Mouse (Mus musculus) MEL (cell line): Measurements from ENCODE around the gene Gm21973. TPM values are rescaled to one million over a fixed set of nuclear protein-coding genes. Genes with fewer than 3 reads are reported as not detected.

Experiments used
- DNase-seq: peaks from one replicate; pipeline ENCODE4 v3.0.0; 2011; ENCODE audit warnings: low read depth, low spot score
- H3K27ac ChIP-seq: 2 replicates; pipeline ENCODE4 v1.5.1; 2012; ENCODE audit warnings: low read depth, mild to moderate bottlenecking, control low read depth, low read length, moderate library complexity; ENCODE audit not compliant: control insufficient read depth
- H3K27me3 ChIP-seq, 2 experiments: fragments of 150-350 bp in 1 of 2; sonication (generic) in 1 of 2; 2 replicates each; pipeline ENCODE4 v1.6.1; 2012; ENCODE audit warnings: low read length in 2 of 2, mild to moderate bottlenecking in 2 of 2, improper control_type of control experiment in 1 of 2, moderate library complexity in 1 of 2; ENCODE audit not compliant: insufficient read depth in 2 of 2, control insufficient read depth in 1 of 2
- H3K36me3 ChIP-seq, 2 experiments: 2 replicates each; pipeline ENCODE4 v1.6.1; 2012 to 2014; ENCODE audit warnings: low read length in 2 of 2, improper control_type of control experiment in 1 of 2, inconsistent platforms in 1 of 2, mild to moderate bottlenecking in 1 of 2; ENCODE audit not compliant: insufficient read depth in 2 of 2, control insufficient read depth in 1 of 2
- H3K4me1 ChIP-seq, 2 experiments: fragments of 150-350 bp in 1 of 2; sonication (generic) in 1 of 2; 2 replicates each; pipeline ENCODE4 v1.6.1; 2012; ENCODE audit warnings: low read length in 2 of 2, improper control_type of control experiment in 1 of 2, mild to moderate bottlenecking in 1 of 2; ENCODE audit not compliant: insufficient read depth in 2 of 2, control insufficient read depth in 1 of 2
- H3K4me3 ChIP-seq, 2 experiments: fragments of 150-350 bp in 1 of 2; sonication (generic) in 1 of 2; 2 replicates each; pipeline ENCODE4 v1.5.1; 2012; ENCODE audit warnings: low read depth in 2 of 2, low read length in 2 of 2, mild to moderate bottlenecking in 2 of 2, moderate library complexity in 2 of 2, control low read depth in 1 of 2, improper control_type of control experiment in 1 of 2; ENCODE audit not compliant: control insufficient read depth in 1 of 2, insufficient read depth in 1 of 2
- H3K79me2 ChIP-seq: 2 replicates; pipeline ENCODE4 v1.6.1; 2012; ENCODE audit warnings: mild to moderate bottlenecking, low read length, moderate library complexity; ENCODE audit not compliant: control insufficient read depth, poor library complexity, insufficient read depth
- H3K9ac ChIP-seq: 2 replicates; pipeline ENCODE4 v1.6.1; 2012; ENCODE audit warnings: low read depth, mild to moderate bottlenecking, control low read depth, low read length, moderate library complexity; ENCODE audit not compliant: control insufficient read depth, poor library complexity, severe bottlenecking
- H3K9me3 ChIP-seq: fragments of 150-350 bp; sonication (generic); replicated peaks from 2 replicates; pipeline ENCODE4 v1.6.1; 2012; ENCODE audit warnings: mild to moderate bottlenecking, low read length, improper control_type of control experiment, moderate library complexity; ENCODE audit not compliant: insufficient read depth
- CHD1 ChIP-seq: IDR thresholded peaks from 2 replicates; pipeline ENCODE4 v1.6.1; 2012; ENCODE audit warnings: low read depth, mild to moderate bottlenecking, inconsistent platforms, low read length, improper control_type of control experiment
- CHD2 ChIP-seq: IDR thresholded peaks from 2 replicates; pipeline ENCODE4 v1.6.1; 2011; ENCODE audit warnings: low read length, improper control_type of control experiment
- ELF1 ChIP-seq: IDR thresholded peaks from 2 replicates; pipeline ENCODE4 v1.6.1; 2014; ENCODE audit warnings: low read depth, mild to moderate bottlenecking, inconsistent platforms, low read length, improper control_type of control experiment, moderate library complexity
- EP300 ChIP-seq, 2 experiments: IDR thresholded peaks; 2 replicates each; pipeline ENCODE4 v1.6.1; 2011; ENCODE audit warnings: improper control_type of control experiment in 2 of 2, low read length in 2 of 2, low read depth in 1 of 2, mild to moderate bottlenecking in 1 of 2
- GABPA ChIP-seq: IDR thresholded peaks from 2 replicates; pipeline ENCODE4 v1.6.1; 2012; ENCODE audit warnings: low read depth, mild to moderate bottlenecking, inconsistent platforms, low read length, improper control_type of control experiment, moderate library complexity
- GATA1 ChIP-seq: IDR thresholded peaks from 2 replicates; pipeline ENCODE4 v1.6.1; 2011; ENCODE audit warnings: low read depth, low read length, improper control_type of control experiment
- JUND ChIP-seq: IDR thresholded peaks from 2 replicates; pipeline ENCODE4 v1.6.1; 2011; ENCODE audit warnings: low read depth, mild to moderate bottlenecking, improper control_type of control experiment, low read length
- MAFK ChIP-seq: IDR thresholded peaks from 2 replicates; pipeline ENCODE4 v1.6.1; 2011; ENCODE audit warnings: low read depth, mild to moderate bottlenecking, low read length, improper control_type of control experiment, borderline replicate concordance
- MAZ ChIP-seq: IDR thresholded peaks from 2 replicates; pipeline ENCODE4 v1.6.1; 2012; ENCODE audit warnings: low read depth, mild to moderate bottlenecking, inconsistent platforms, low read length, improper control_type of control experiment
- MEF2A ChIP-seq: IDR thresholded peaks from 2 replicates; pipeline ENCODE4 v1.6.1; 2014; ENCODE audit warnings: low read depth, mild to moderate bottlenecking, inconsistent platforms, low read length, improper control_type of control experiment; ENCODE audit not compliant: poor library complexity, insufficient replicate concordance, severe bottlenecking; ENCODE audit errors: extremely low read depth
- MYC ChIP-seq: IDR thresholded peaks from 2 replicates; pipeline ENCODE4 v1.6.1; 2011; ENCODE audit warnings: low read depth, mild to moderate bottlenecking, low read length, improper control_type of control experiment, moderate library complexity
- POLR2A ChIP-seq, 2 experiments: IDR thresholded peaks; 2 replicates each; pipeline ENCODE4 v1.6.1; 2011 to 2012; ENCODE audit warnings: low read length in 2 of 2, mild to moderate bottlenecking in 2 of 2, control low read depth in 1 of 2, improper control_type of control experiment in 1 of 2, low read depth in 1 of 2, moderate library complexity in 1 of 2; ENCODE audit not compliant: control insufficient read depth in 1 of 2, insufficient read depth in 1 of 2, poor library complexity in 1 of 2
- POLR2AphosphoS2 ChIP-seq: IDR thresholded peaks from 2 replicates; pipeline ENCODE4 v1.6.1; 2011; ENCODE audit warnings: low read length, improper control_type of control experiment
- POLR2AphosphoS5 ChIP-seq: IDR thresholded peaks from 2 replicates; pipeline ENCODE4 v1.6.1; 2012; ENCODE audit warnings: low read depth, borderline replicate concordance, mild to moderate bottlenecking, inconsistent platforms, low read length, moderate library complexity, mixed read lengths
- RAD21 ChIP-seq: IDR thresholded peaks from 2 replicates; pipeline ENCODE4 v1.6.1; 2011; ENCODE audit warnings: mild to moderate bottlenecking, low read depth, low read length, improper control_type of control experiment
- SMC3 ChIP-seq: IDR thresholded peaks from 2 replicates; pipeline ENCODE4 v1.6.1; 2011; ENCODE audit warnings: low read depth, low read length, improper control_type of control experiment
- USF1 ChIP-seq: IDR thresholded peaks from 2 replicates; pipeline ENCODE4 v1.6.1; 2014; ENCODE audit warnings: low read depth, mild to moderate bottlenecking, inconsistent platforms, low read length, improper control_type of control experiment, moderate library complexity
- USF2 ChIP-seq, 2 experiments: IDR thresholded peaks; 2 replicates each; pipeline ENCODE4 v1.6.1; 2011 to 2012; ENCODE audit warnings: improper control_type of control experiment in 2 of 2, low read length in 2 of 2, borderline replicate concordance in 1 of 2, inconsistent platforms in 1 of 2, low read depth in 1 of 2, mild to moderate bottlenecking in 1 of 2; ENCODE audit not compliant: insufficient read depth in 1 of 2
- ZC3H11A ChIP-seq: IDR thresholded peaks from 2 replicates; pipeline ENCODE4 v1.6.1; 2012; ENCODE audit warnings: low read depth, mild to moderate bottlenecking, inconsistent platforms, low read length, improper control_type of control experiment
- ZKSCAN1 ChIP-seq: IDR thresholded peaks from 2 replicates; pipeline ENCODE4 v1.6.1; 2012; ENCODE audit warnings: low read depth, mild to moderate bottlenecking, inconsistent platforms, low read length, improper control_type of control experiment, moderate library complexity
- ZMIZ1 ChIP-seq: IDR thresholded peaks from 2 replicates; pipeline ENCODE4 v1.6.1; 2012; ENCODE audit warnings: low read depth, mild to moderate bottlenecking, inconsistent platforms, low read length, improper control_type of control experiment, moderate library complexity
- ZNF384 ChIP-seq: IDR thresholded peaks from 2 replicates; pipeline ENCODE4 v1.6.1; 2012; ENCODE audit warnings: low read depth, mild to moderate bottlenecking, inconsistent platforms, low read length, improper control_type of control experiment
- polyA plus RNA-seq, 2 experiments: library from polyadenylated mRNA; stranded (reverse) in 1 of 2; unstranded in 1 of 2; fragments of >175 nt in 1 of 2; fragments of >200 nt in 1 of 2; gene quantifications; 2 replicates each; pipeline versions ENCODE4 v1.2.1 to v1.2.4; 2012; ENCODE audit warnings: low replicate concordance in 2 of 2, low read depth in 1 of 2; ENCODE audit not compliant: insufficient read length in 2 of 2, insufficient read depth in 1 of 2, missing spikeins in 1 of 2
- total RNA-seq: library from RNA; depleted of rRNA; stranded (reverse); fragments of 300-350 nt; gene quantifications from 2 replicates; pipeline ENCODE4 v1.2.3, GENCODE M21; 2012

Gm21973 gene
- total and polyA plus RNA-seq, 3 experiments = not detected

DNA sequence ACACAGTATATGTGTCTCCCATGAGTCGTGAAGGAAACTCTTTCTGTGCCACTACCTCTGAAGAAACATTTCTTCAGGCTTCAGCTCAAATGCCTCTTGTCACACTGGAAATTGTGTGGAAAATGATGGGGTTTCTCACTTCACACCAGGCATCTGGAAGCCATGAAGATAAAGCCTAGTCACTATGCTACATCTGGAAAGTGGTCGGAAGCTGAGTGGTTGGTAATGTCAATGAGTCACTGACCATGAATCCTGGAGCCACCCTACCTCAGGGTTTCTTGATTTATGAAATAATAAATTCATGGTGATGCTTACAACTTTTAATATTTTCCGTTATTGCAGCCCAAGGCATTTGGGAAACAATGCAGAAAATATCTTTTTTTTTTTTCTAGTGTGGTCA, 84.7 kb downstream of the Gm21973 start:
- TF ChIP-seq POLR2AphosphoS2 (no peak), GABPA (no peak), ZKSCAN1 (no peak)
- H3K36me3 ChIP-seq = no peaks in the 10 kb centered on the region
- no peak overlapping the region for H3K27ac ChIP-seq
- H3K9ac ChIP-seq = no peak overlapping the region
- peaks cover 0 to 2% of the 10 kb centered on the region in 2 experiments; a peak in 1 of 4 replicates for H3K27me3 ChIP-seq
- DNase-seq = no peak
- H3K4me3 ChIP-seq = no peak overlapping the region
- no peaks in the 10 kb centered on the region for H3K79me2 ChIP-seq
- no peaks in the 10 kb centered on the region for H3K9me3 ChIP-seq
- H3K4me1 ChIP-seq = no peaks in the 10 kb centered on the region

GRCm38 (mm10) chr15:10410881-10411280, 85.7 kb downstream of the Gm21973 start:
- Histone ChIP-seq H3K27ac (no peak overlapping the region), H3K36me3 (no peaks in the 10 kb centered on the region), H3K4me3 (no peak overlapping the region), H3K9me3 (no peaks in the 10 kb centered on the region), H3K4me1 (no peaks in the 10 kb centered on the region), H3K79me2 (no peaks in the 10 kb centered on the region), H3K9ac (no peak overlapping the region), H3K27me3 (peaks cover 0 to 2% of the 10 kb centered on the region in 2 experiments; a peak in 1 of 4 replicates)
- no peak for DNase-seq
- TF ChIP-seq ELF1 (no peak), MEF2A (no peak), GABPA (no peak), GATA1 (no peak), USF2 (IDR thresholded peaks at IDR 0.05; ENCODE audit: borderline replicate concordance in 1 of 2, insufficient read depth in 1 of 2, low read depth in 1 of 2, low read length in 2 of 2) (no peak), RAD21 (no peak), EP300 (IDR thresholded peaks at IDR 0.05; ENCODE audit: low read depth in 1 of 2, low read length in 2 of 2) (no peak), SMC3 (no peak), POLR2AphosphoS2 (no peak), CHD2 (no peak), POLR2A (IDR thresholded peaks at IDR 0.05; ENCODE audit: control insufficient read depth in 1 of 2, insufficient read depth in 1 of 2, low read depth in 1 of 2, low read length in 2 of 2, poor library complexity in 1 of 2) (no peak), CHD1 (no peak), ZC3H11A (no peak), MAFK (no peak)

GRCm38 (mm10) chr15:10413656-10414055, 88.5 kb downstream of the Gm21973 start:
- TF ChIP-seq ZMIZ1 (no peak), JUND (no peak), CHD2 (no peak), SMC3 (no peak), ZNF384 (no peak), ZC3H11A (no peak), GABPA (no peak), USF1 (no peak), MAZ (no peak), POLR2AphosphoS5 (no peak), MYC (no peak)
- Histone ChIP-seq H3K79me2 (no peaks in the 10 kb centered on the region), H3K4me3 (no peak overlapping the region), H3K27ac (no peak overlapping the region), H3K4me1 (no peaks in the 10 kb centered on the region), H3K27me3 (peaks cover 0 to 2% of the 10 kb centered on the region in 2 experiments; a peak in 1 of 4 replicates), H3K36me3 (no peaks in the 10 kb centered on the region), H3K9ac (no peak overlapping the region), H3K9me3 (no peaks in the 10 kb centered on the region)
- DNase-seq = no peak
